Mouse (Mus musculus) thymus, adult 2 months (tissue): Measurements from ENCODE around the gene Raly. TPM values are rescaled to one million over a fixed set of nuclear protein-coding genes. Genes with fewer than 3 reads are reported as not detected.
A peak's percentile ranks its signal among the peaks of the same experiment; 100 is the strongest.
"Not testable (repeated sequence)": the region's sequence is repeated elsewhere in the genome, so short reads cannot be mapped to it uniquely, and the experiment has no call there.

Experiments used
- DNase-seq: peaks from one replicate; pipeline ENCODE4 v3.0.0; 2021
- H3K27ac ChIP-seq: fragments of 200-500 bp; 2 replicates; pipeline ENCODE4 v1.5.1; 2012; ENCODE audit warnings: low read length, control low read depth; ENCODE audit not compliant: control insufficient read depth, insufficient read depth
- H3K27me3 ChIP-seq: fragments of 200-500 bp; 2 replicates; pipeline ENCODE4 v1.6.1; 2012; ENCODE audit warnings: mild to moderate bottlenecking, low read length, moderate library complexity, mixed read lengths; ENCODE audit not compliant: control insufficient read depth, insufficient read depth
- H3K36me3 ChIP-seq: fragments of 200-500 bp; 2 replicates; pipeline ENCODE4 v1.6.1; 2012; ENCODE audit warnings: mild to moderate bottlenecking, low read length, moderate library complexity; ENCODE audit not compliant: control insufficient read depth, insufficient read depth
- H3K4me1 ChIP-seq: fragments of 200-500 bp; replicated peaks from 2 replicates; pipeline ENCODE4 v1.6.1; 2012; ENCODE audit warnings: low read length; ENCODE audit not compliant: control insufficient read depth, insufficient read depth
- H3K4me3 ChIP-seq: fragments of 200-500 bp; 2 replicates; pipeline ENCODE4 v1.5.1; 2012; ENCODE audit warnings: mild to moderate bottlenecking, low read length, control low read depth, moderate library complexity; ENCODE audit not compliant: control insufficient read depth, insufficient read depth
- CTCF ChIP-seq: fragments of 200-500 bp; IDR thresholded peaks from 2 replicates; pipeline ENCODE4 v1.5.1; 2012; ENCODE audit warnings: mild to moderate bottlenecking, control low read depth, low read length, moderate library complexity, borderline replicate concordance; ENCODE audit not compliant: control insufficient read depth, poor library complexity, insufficient read depth; ENCODE audit errors: extremely low read depth
- POLR2A ChIP-seq: fragments of 200-500 bp; IDR thresholded peaks from 2 replicates; pipeline ENCODE4 v1.6.1; 2012; ENCODE audit warnings: mild to moderate bottlenecking, low read length, control low read depth, moderate library complexity; ENCODE audit not compliant: control insufficient read depth, poor library complexity, insufficient read depth; ENCODE audit errors: extremely low read depth
- WGBS: fragments of 180-500 bp; shearing (Covaris S2); methylation state at CpG from one replicate; pipeline ENCODE4 v1.1.7; 2018; 5-methylcytosine and 5-hydroxymethylcytosine counted together
- polyA plus RNA-seq: library from polyadenylated mRNA; depleted of rRNA; stranded (reverse); fragments of >200 nt; gene quantifications from 2 replicates; pipeline ENCODE4 v1.2.3, GENCODE M21; 2012; rRNA removed

Gene Raly
- polyA plus RNA-seq, 1 experiment: 437 TPM

- no peak for DNase-seq
- 42% methylated on average over 3 of the region's 3 CpGs for WGBS
- Histone ChIP-seq H3K4me1 (no peaks in the 10 kb centered on the region), H3K36me3 (no peaks in the 10 kb centered on the region), H3K27ac (no peak overlapping the region), H3K4me3 (no peak overlapping the region), H3K27me3 (no peaks in the 10 kb centered on the region)
- TF ChIP-seq CTCF (no peak), POLR2A (no peak)
Measured at GRCm38 (mm10) chr2:154902111-154902510, 111.2 kb downstream of the Raly start.

GRCm38 (mm10) chr2:154905796-154906195 is 114.9 kb downstream of the Raly start:
- Histone ChIP-seq H3K27me3 (no peaks in the 10 kb centered on the region), H3K4me1 (no peaks in the 10 kb centered on the region), H3K27ac (no peak overlapping the region), H3K36me3 (no peaks in the 10 kb centered on the region), H3K4me3 (no peak overlapping the region)
- no peak for DNase-seq
- 77% methylated on average over 2 of the region's 2 CpGs for WGBS
- TF ChIP-seq POLR2A (no peak), CTCF (no peak)

GRCm38 (mm10) chr2:154908223-154908622 is 117.3 kb downstream of the Raly start:
- H3K27ac ChIP-seq, H3K27me3 ChIP-seq, DNase-seq, H3K36me3 ChIP-seq, H3K4me1 ChIP-seq, H3K4me3 ChIP-seq: not testable (repeated sequence)
- WGBS: 49% methylated on average over 2 of the region's 2 CpGs

- DNase-seq: no peak
- Histone ChIP-seq H3K27ac (no peak overlapping the region), H3K4me1 (no peaks in the 10 kb centered on the region), H3K36me3 (no peaks in the 10 kb centered on the region), H3K4me3 (no peak overlapping the region), H3K27me3 (no peaks in the 10 kb centered on the region)
- 90% methylated on average over 6 of the region's 6 CpGs for WGBS
- no peak for TF ChIP-seq POLR2A
- no peak for TF ChIP-seq CTCF
Measured at GRCm38 (mm10) chr2:154909789-154910188, 118.9 kb downstream of the Raly start.

GRCm38 (mm10) chr2:154915922-154916541 is 125.1 kb downstream of the Raly start:
- Histone ChIP-seq H3K4me3 (no peak overlapping the region), H3K27me3 (no peaks in the 10 kb centered on the region), H3K4me1 (no peaks in the 10 kb centered on the region), H3K27ac (no peak overlapping the region), H3K36me3 (no peaks in the 10 kb centered on the region)
- TF ChIP-seq POLR2A (no peak), CTCF (no peak)
- WGBS: 94% methylated on average over 12 of the region's 12 CpGs
- DNase-seq: no peak

- WGBS: 9% methylated on average over 2 of the region's 2 CpGs
- H3K4me3 ChIP-seq: no peak overlapping the region
- no peak overlapping the region for H3K27ac ChIP-seq
- DNase-seq: peak; percentile 29
- TF ChIP-seq CTCF: no peak
- no peak for TF ChIP-seq POLR2A
- H3K27me3 ChIP-seq: no peaks in the 10 kb centered on the region
- H3K36me3 ChIP-seq: no peaks in the 10 kb centered on the region
- no peaks in the 10 kb centered on the region for H3K4me1 ChIP-seq
Measured at GRCm38 (mm10) chr2:154916547-154916946, 125.7 kb downstream of the Raly start.

Other genes starting within 250 kb of the Raly start
- 2.0 and 3.3 TPM in 2 replicates for gene 1700003F12Rik, start 244.0 kb upstream of the Raly start, polyA plus RNA-seq
- 0.11 and 0.47 TPM in 2 replicates for gene Actl10, start 239.3 kb upstream of the Raly start, polyA plus RNA-seq
- 14.8 and 15.7 TPM in 2 replicates for gene Necab3, start 232.2 kb upstream of the Raly start, polyA plus RNA-seq
- 34.0 and 50.3 TPM in 2 replicates for gene E2f1, start 221.2 kb upstream of the Raly start, polyA plus RNA-seq
- 70.7 and 71.7 TPM in 2 replicates for gene Pxmp4, start 187.4 kb upstream of the Raly start, polyA plus RNA-seq
- gene Zfp341, start 177.8 kb upstream of the Raly start, polyA plus RNA-seq: 10.6 and 10.8 TPM in 2 replicates
- 1.5 and 1.7 TPM in 2 replicates for gene 4930519P11Rik, start 177.7 kb upstream of the Raly start, polyA plus RNA-seq
- 81.3 and 83.8 TPM in 2 replicates for gene Chmp4b, start 139.4 kb upstream of the Raly start, polyA plus RNA-seq
- gene Gm14214, start 21.1 kb upstream of the Raly start, polyA plus RNA-seq: not detected in 2 replicates
- gene a, start 306 bp downstream of the Raly start, polyA plus RNA-seq: 4.7 and 5.0 TPM in 2 replicates
- gene Eif2s2, start 101.8 kb downstream of the Raly start, polyA plus RNA-seq: 9.7 and 11.0 TPM in 2 replicates
- 0.06 and 0.16 TPM in 2 replicates for gene Gm14226, start 227.2 kb downstream of the Raly start, polyA plus RNA-seq